Mouse (Mus musculus): ENCODE measurements around the gene Olfr1369-ps1. TPM values are rescaled to one million over a fixed set of nuclear protein-coding genes. Genes with fewer than 3 reads are reported as not detected.
A peak's percentile ranks its signal among the peaks of the same experiment; 100 is the strongest.
"Not testable (repeated sequence)": the region's sequence is repeated elsewhere in the genome, so short reads cannot be mapped to it uniquely, and the experiment has no call there.

Gene Olfr1369-ps1
- polyA plus RNA-seq (2015; fragmentation: Nextera tagmentation; extraction: Ambion mirVana), result 0.05 TPM in 1 of 2 replicates, not detected in the other

GRCm38 (mm10) chr13:21111183-21111582, at the start of gene Olfr1369-ps1:
Gene Olfr1369-ps1, plus strand, starts transcription at chr13:21111483.
- H3K36me3 ChIP-seq, result not testable (repeated sequence)

GRCm38 (mm10) chr13:21066021-21066420, 45.3 kb upstream of the Olfr1369-ps1 start:
- WGBS, result 86% methylated on average over 2 of the region's 2 CpGs
- H3K9me3 ChIP-seq, result no peaks in the 10 kb centered on the region
- no peak overlapping the region for H3K27ac ChIP-seq
- no peak for ATAC-seq
- H3K36me3 ChIP-seq, result no peaks in the 10 kb centered on the region
- no peak overlapping the region for H3K4me2 ChIP-seq (replicated peaks)
- H3K4me1 ChIP-seq (replicated peaks), result no peaks in the 10 kb centered on the region
- H3K9ac ChIP-seq, result no peak overlapping the region
- H3K27me3 ChIP-seq (replicated peaks), result no peaks in the 10 kb centered on the region
- no peak overlapping the region for H3K4me3 ChIP-seq (replicated peaks)

More at GRCm38 (mm10) chr13:21111183-21111582, at the start of gene Olfr1369-ps1:
- H3K27me3 ChIP-seq (replicated peaks); H3K9me3 ChIP-seq; H3K4me3 ChIP-seq (replicated peaks); H3K27ac ChIP-seq; H3K4me2 ChIP-seq (replicated peaks); H3K9ac ChIP-seq; H3K4me1 ChIP-seq (replicated peaks); ATAC-seq: not testable (repeated sequence)
- WGBS, result 80% methylated on average over 3 of the region's 3 CpGs

- H3K27me3 ChIP-seq (replicated peaks), result no peaks in the 10 kb centered on the region
- no peaks in the 10 kb centered on the region for H3K4me1 ChIP-seq (replicated peaks)
- no peak within 1 kb of the TSS for H3K4me2 ChIP-seq (replicated peaks)
- no peak within 1 kb of the TSS for H3K27ac ChIP-seq
- no peak for ATAC-seq
- 73% methylated on average over 3 of the region's 3 CpGs for WGBS
- no peaks in the 10 kb centered on the region for H3K36me3 ChIP-seq
- H3K4me3 ChIP-seq (replicated peaks), result no peak within 1 kb of the TSS
- H3K9me3 ChIP-seq, result no peaks in the 10 kb centered on the region
- no peak within 1 kb of the TSS for H3K9ac ChIP-seq
Observed at GRCm38 (mm10) chr13:21074847-21075246, 36.4 kb upstream of the Olfr1369-ps1 start, which contains the start of gene Olfr1370. Gene Olfr1370, minus strand, starts transcription at chr13:21074947.

GRCm38 (mm10) chr13:21082686-21083085, 28.6 kb upstream of the Olfr1369-ps1 start:
- Histone ChIP-seq H3K27me3 (replicated peaks) (no peaks in the 10 kb centered on the region), H3K4me2 (replicated peaks) (no peak overlapping the region), H3K9ac (no peak overlapping the region), H3K36me3 (no peaks in the 10 kb centered on the region), H3K4me1 (replicated peaks) (no peaks in the 10 kb centered on the region), H3K27ac (no peak overlapping the region), H3K4me3 (replicated peaks) (no peak overlapping the region), H3K9me3 (no peaks in the 10 kb centered on the region)
- no peak for ATAC-seq
- WGBS, result 76% methylated on average over 2 of the region's 2 CpGs

GRCm38 (mm10) chr13:21109759-21110158, 1.5 kb upstream of the Olfr1369-ps1 start:
- H3K9me3 ChIP-seq, result no peaks in the 10 kb centered on the region
- no peak overlapping the region for H3K9ac ChIP-seq
- H3K4me1 ChIP-seq (replicated peaks), result no peaks in the 10 kb centered on the region
- no peaks in the 10 kb centered on the region for H3K27me3 ChIP-seq (replicated peaks)
- H3K4me3 ChIP-seq (replicated peaks), result no peak overlapping the region
- no peak for ATAC-seq
- H3K4me2 ChIP-seq (replicated peaks), result no peak overlapping the region
- WGBS, result 85% methylated on average over 3 of the region's 3 CpGs
- H3K27ac ChIP-seq, result no peak overlapping the region
- no peaks in the 10 kb centered on the region for H3K36me3 ChIP-seq

- H3K27ac ChIP-seq, result no peak overlapping the region
- no peaks in the 10 kb centered on the region for H3K36me3 ChIP-seq
- H3K4me3 ChIP-seq (replicated peaks), result no peak overlapping the region
- H3K4me2 ChIP-seq (replicated peaks), result no peak overlapping the region
- H3K27me3 ChIP-seq (replicated peaks), result no peaks in the 10 kb centered on the region
- no peaks in the 10 kb centered on the region for H3K4me1 ChIP-seq (replicated peaks)
- 90% methylated on average over 6 of the region's 6 CpGs for WGBS
- no peaks in the 10 kb centered on the region for H3K9me3 ChIP-seq
- no peak for ATAC-seq
- H3K9ac ChIP-seq, result no peak overlapping the region
Observed at GRCm38 (mm10) chr13:21110441-21110840, 842 bp upstream of the Olfr1369-ps1 start.

GRCm38 (mm10) chr13:21114121-21114520, 2.8 kb downstream of the Olfr1369-ps1 start:
- H3K4me1 ChIP-seq (replicated peaks), result no peaks in the 10 kb centered on the region
- no peak overlapping the region for H3K27ac ChIP-seq
- ATAC-seq, result no peak
- 85% methylated on average over 4 of the region's 4 CpGs for WGBS
- H3K4me3 ChIP-seq (replicated peaks), result no peak overlapping the region
- H3K9me3 ChIP-seq, result no peaks in the 10 kb centered on the region
- no peak overlapping the region for H3K4me2 ChIP-seq (replicated peaks)
- no peak overlapping the region for H3K9ac ChIP-seq
- no peaks in the 10 kb centered on the region for H3K36me3 ChIP-seq
- H3K27me3 ChIP-seq (replicated peaks), result no peaks in the 10 kb centered on the region

GRCm38 (mm10) chr13:21129339-21129738, 18.1 kb downstream of the Olfr1369-ps1 start, which contains the start of gene Olfr263:
Gene Olfr263, plus strand, starts transcription at chr13:21129639.
- not testable (repeated sequence) for H3K4me2 ChIP-seq (replicated peaks); H3K4me1 ChIP-seq (replicated peaks); H3K9ac ChIP-seq; H3K9me3 ChIP-seq; H3K27ac ChIP-seq; H3K4me3 ChIP-seq (replicated peaks); H3K36me3 ChIP-seq; H3K27me3 ChIP-seq (replicated peaks); ATAC-seq
- 77% methylated on average over 3 of the region's 3 CpGs for WGBS

GRCm38 (mm10) chr13:21142421-21142820, 31.1 kb downstream of the Olfr1369-ps1 start:
- Histone ChIP-seq H3K4me1 (replicated peaks) (no peaks in the 10 kb centered on the region), H3K4me2 (replicated peaks) (no peak overlapping the region), H3K27ac (no peak overlapping the region), H3K9ac (no peak overlapping the region), H3K9me3 (no peaks in the 10 kb centered on the region), H3K36me3 (no peaks in the 10 kb centered on the region), H3K27me3 (replicated peaks) (no peaks in the 10 kb centered on the region), H3K4me3 (replicated peaks) (no peak overlapping the region)
- ATAC-seq, result no peak
- 41% methylated on average over 8 of the region's 8 CpGs for WGBS

- no peak for ATAC-seq
Observed at GRCm38 (mm10) chr13:21145767-21146166, 34.5 kb downstream of the Olfr1369-ps1 start, which contains the start of gene Olfr1368. Gene Olfr1368, minus strand, starts transcription at chr13:21145867.

GRCm38 (mm10) chr13:21155888-21156287, 44.6 kb downstream of the Olfr1369-ps1 start:
- WGBS, result 75% methylated on average over 5 of the region's 5 CpGs
- no peak overlapping the region for H3K27ac ChIP-seq
- H3K4me1 ChIP-seq (replicated peaks), result no peaks in the 10 kb centered on the region
- no peaks in the 10 kb centered on the region for H3K27me3 ChIP-seq (replicated peaks)
- no peak overlapping the region for H3K9ac ChIP-seq
- H3K4me3 ChIP-seq (replicated peaks), result no peak overlapping the region
- no peak for ATAC-seq
- H3K4me2 ChIP-seq (replicated peaks), result no peak overlapping the region
- H3K36me3 ChIP-seq, result no peaks in the 10 kb centered on the region
- H3K9me3 ChIP-seq, result no peaks in the 10 kb centered on the region

More at GRCm38 (mm10) chr13:21145767-21146166, 34.5 kb downstream of the Olfr1369-ps1 start, which contains the start of gene Olfr1368:
- H3K27me3 ChIP-seq (replicated peaks), result no peaks in the 10 kb centered on the region
- H3K27ac ChIP-seq, result no peak within 1 kb of the TSS
- H3K36me3 ChIP-seq, result no peaks in the 10 kb centered on the region
- H3K9ac ChIP-seq, result no peak within 1 kb of the TSS
- WGBS, result 70% methylated on average over 4 of the region's 4 CpGs
- no peak within 1 kb of the TSS for H3K4me2 ChIP-seq (replicated peaks)
- H3K9me3 ChIP-seq, result no peaks in the 10 kb centered on the region
- no peaks in the 10 kb centered on the region for H3K4me1 ChIP-seq (replicated peaks)
- no peak within 1 kb of the TSS for H3K4me3 ChIP-seq (replicated peaks)

- WGBS, result 12% methylated on average over 9 of the region's 9 CpGs
- H3K27ac ChIP-seq, result no peak overlapping the region
- no peaks in the 10 kb centered on the region for H3K9me3 ChIP-seq
- no peaks in the 10 kb centered on the region for H3K4me1 ChIP-seq (replicated peaks)
- no peaks in the 10 kb centered on the region for H3K27me3 ChIP-seq (replicated peaks)
- no peaks in the 10 kb centered on the region for H3K36me3 ChIP-seq
- H3K4me2 ChIP-seq (replicated peaks), result peak overlapping the region; percentile 72
- ATAC-seq, result no peak
- H3K9ac ChIP-seq, result no peak overlapping the region
- H3K4me3 ChIP-seq (replicated peaks), result no peak overlapping the region
Observed at GRCm38 (mm10) chr13:21158071-21158470, 46.8 kb downstream of the Olfr1369-ps1 start.

- Histone ChIP-seq H3K9me3 (no peaks in the 10 kb centered on the region), H3K4me2 (replicated peaks) (peak overlapping the region; percentile 72), H3K27ac (no peak overlapping the region), H3K4me3 (replicated peaks) (peak overlapping the region; percentile 57), H3K9ac (peak overlapping the region; percentile 29; the same call in 1 of the 2 replicates), H3K27me3 (replicated peaks) (no peaks in the 10 kb centered on the region), H3K4me1 (replicated peaks) (no peaks in the 10 kb centered on the region), H3K36me3 (no peaks in the 10 kb centered on the region)
- ATAC-seq, result peak; percentile 54
- WGBS, result under 1% methylated on average over 19 of the region's 19 CpGs
Observed at GRCm38 (mm10) chr13:21158785-21159474, 47.6 kb downstream of the Olfr1369-ps1 start.

Data from intestine, embryonic 15.5 days (tissue).